Mouse (Mus musculus) macrophage (primary cell): Measurements from ENCODE around the gene Ccdc27. TPM values are rescaled to one million over a fixed set of nuclear protein-coding genes. Genes with fewer than 3 reads are reported as not detected.

ENCODE experiments used
- H3K27ac ChIP-seq: fragments of 350-480 bp; formaldehyde crosslinking; 2 replicates; pipeline ENCODE4 v1.9.0; 2021
- H3K36me3 ChIP-seq: fragments of 350-480 bp; formaldehyde crosslinking; 2 replicates; pipeline ENCODE4 v1.9.0; 2021; ENCODE audit errors: inconsistent target
- H3K4me3 ChIP-seq: fragments of 350-480 bp; formaldehyde crosslinking; 2 replicates; pipeline ENCODE4 v1.9.0; 2021; ENCODE audit errors: inconsistent target
- H3K79me2 ChIP-seq: fragments of 350-480 bp; formaldehyde crosslinking; 2 replicates; pipeline ENCODE4 v1.9.0; 2021; ENCODE audit errors: inconsistent target
- WGBS: methylation state at CpG from one replicate; pipeline ENCODE4 v1.1.7; 2026; ENCODE audit warnings: inconsistent platforms; ENCODE audit not compliant: missing documents; 5-methylcytosine and 5-hydroxymethylcytosine counted together
- polyA plus RNA-seq: library from polyadenylated mRNA; stranded (reverse); fragments of 250-400 nt; gene quantifications from 3 replicates; pipeline ENCODE4 v1.2.4, GENCODE M21; 2018; ENCODE audit warnings: inconsistent platforms

The Ccdc27 gene
- polyA plus RNA-seq, 1 experiment from 2014 or later: not detected

DNA sequence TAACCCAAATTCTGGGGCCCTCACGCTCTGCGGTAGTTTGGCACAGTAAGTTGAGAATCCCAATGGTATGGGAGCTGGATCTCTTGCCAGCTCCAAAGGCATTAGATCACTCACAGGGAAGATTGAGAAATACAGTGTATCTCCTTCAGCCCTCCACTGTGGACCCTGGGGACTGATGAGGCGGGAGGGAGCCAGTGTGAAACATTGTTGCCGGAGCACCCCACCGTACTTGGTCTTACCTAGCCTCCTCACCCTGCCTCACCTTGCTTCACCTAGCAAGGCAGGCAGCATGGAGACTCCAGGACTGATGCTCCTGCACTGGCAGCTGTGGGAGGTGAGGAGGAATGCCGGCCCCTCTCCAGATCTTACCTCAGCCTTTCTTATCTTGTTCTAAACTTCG, 13.0 kb upstream of the Ccdc27 start:
- no peaks in the 10 kb centered on the region for H3K79me2 ChIP-seq
- no peak overlapping the region for H3K27ac ChIP-seq
- no peaks in the 10 kb centered on the region for H3K36me3 ChIP-seq
- H3K4me3 ChIP-seq: no peak overlapping the region
- WGBS: 87% methylated on average over 7 of the region's 7 CpGs

DNA sequence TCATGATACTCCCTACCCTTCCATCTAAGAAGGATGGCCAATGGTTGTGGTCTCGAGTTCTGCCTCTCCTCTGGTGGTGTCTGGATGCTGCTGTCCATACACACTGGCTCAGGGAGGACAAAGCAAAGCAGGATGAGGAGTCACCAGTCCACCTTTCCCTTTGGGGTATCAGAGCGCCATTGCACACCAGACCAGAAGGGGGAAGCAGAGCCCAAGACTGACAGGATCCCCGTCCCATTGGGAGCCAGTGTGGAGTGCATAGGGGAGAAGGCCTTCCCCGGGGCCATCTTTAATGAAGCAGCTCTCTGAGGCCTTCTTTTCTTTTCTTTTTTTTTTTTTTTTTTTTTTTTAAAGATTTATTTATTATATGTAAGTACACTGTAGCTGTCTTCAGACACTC, 10.6 kb upstream of the Ccdc27 start:
- WGBS: 48% methylated on average over 3 of the region's 4 CpGs
- Histone ChIP-seq H3K79me2 (no peaks in the 10 kb centered on the region), H3K27ac (no peak overlapping the region), H3K36me3 (no peaks in the 10 kb centered on the region), H3K4me3 (no peak overlapping the region)

DNA sequence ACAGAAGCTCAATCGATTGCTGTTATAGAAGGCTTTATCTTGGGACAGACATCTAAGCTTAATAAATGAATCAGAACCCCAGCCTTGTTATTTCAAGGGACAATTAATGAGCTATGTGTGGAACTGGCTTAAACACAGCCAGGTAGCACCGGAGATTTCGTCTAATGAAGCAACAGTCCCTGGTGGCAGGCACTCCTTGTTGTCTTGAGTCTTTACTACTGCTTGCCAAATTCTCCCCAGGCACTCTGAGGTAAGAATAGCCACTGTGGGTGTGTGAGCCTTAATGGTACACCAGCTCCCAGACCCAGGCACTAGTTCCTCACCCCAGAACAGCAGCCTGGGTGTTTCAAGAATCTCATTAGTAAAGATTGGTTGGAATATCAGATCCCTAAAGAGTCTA, 8.9 kb upstream of the Ccdc27 start:
- Histone ChIP-seq H3K36me3 (no peaks in the 10 kb centered on the region), H3K79me2 (no peaks in the 10 kb centered on the region), H3K27ac (no peak overlapping the region), H3K4me3 (no peak overlapping the region)
- WGBS: 91% methylated on average over 3 of the region's 3 CpGs

DNA sequence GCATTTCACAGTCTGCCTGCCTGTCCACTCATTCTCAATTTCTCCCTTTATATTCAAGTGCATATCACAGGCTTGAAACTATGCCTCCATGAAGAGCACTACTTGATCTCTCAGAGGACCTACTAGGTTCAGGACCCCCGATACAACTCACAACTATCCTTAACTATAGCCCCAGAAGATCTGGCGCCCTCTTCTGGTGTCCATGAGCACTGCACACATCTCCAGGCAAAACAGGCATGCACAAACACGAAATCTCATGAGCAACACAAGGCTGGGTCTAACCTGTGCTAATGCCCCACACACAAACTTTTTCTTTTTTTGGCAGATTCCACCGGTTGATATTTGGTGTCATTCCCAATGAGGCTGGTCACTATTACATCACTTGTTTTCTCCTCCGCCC, 3.4 kb upstream of the Ccdc27 start:
- 76% methylated on average over 5 of the region's 5 CpGs for WGBS
- Histone ChIP-seq H3K36me3 (no peaks in the 10 kb centered on the region), H3K4me3 (no peak overlapping the region), H3K27ac (no peak overlapping the region), H3K79me2 (no peaks in the 10 kb centered on the region)

DNA sequence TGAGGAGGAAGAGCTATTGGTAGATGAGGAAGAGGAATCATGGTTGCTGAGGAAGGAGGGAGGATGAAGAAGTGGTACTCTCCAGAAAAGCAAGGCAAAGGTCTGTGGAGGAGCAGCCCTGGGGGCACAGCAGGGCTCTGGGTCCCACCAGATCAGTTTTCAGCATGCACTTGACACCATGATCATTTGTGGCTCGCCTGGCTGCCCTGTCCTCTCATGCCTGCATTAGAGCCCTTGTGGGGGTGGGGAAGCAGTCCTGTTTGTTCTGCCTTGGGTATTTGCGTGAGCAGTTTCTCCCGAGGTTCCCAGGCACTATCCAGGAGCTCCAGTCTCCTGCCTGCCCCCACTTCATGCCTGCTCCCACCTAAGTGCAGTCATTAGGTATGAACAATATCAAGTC, 5.4 kb downstream of the Ccdc27 start:
- no peak overlapping the region for H3K4me3 ChIP-seq
- no peak overlapping the region for H3K27ac ChIP-seq
- WGBS: 51% methylated on average over 3 of the region's 3 CpGs
- H3K79me2 ChIP-seq: no peaks in the 10 kb centered on the region
- no peaks in the 10 kb centered on the region for H3K36me3 ChIP-seq

DNA sequence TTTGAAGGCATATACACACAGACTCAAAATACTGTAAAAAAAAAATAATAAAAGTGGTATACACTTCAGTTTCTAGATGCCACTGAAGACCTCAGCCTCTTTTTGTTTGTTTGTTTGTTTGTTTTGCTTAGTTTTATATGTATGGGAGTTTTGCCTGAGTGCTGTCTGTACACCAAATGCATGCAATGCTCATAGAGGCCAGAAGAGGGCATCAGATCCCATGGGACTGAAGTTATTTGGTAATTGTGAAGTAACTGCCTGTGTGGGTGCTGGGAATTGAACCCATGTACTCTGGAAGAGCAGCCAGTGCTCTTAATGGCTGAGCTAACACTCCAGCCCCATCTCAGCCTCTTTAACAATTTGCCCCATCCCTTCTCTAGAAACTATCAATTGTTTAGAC, 13.8 kb downstream of the Ccdc27 start:
- no peak overlapping the region for H3K27ac ChIP-seq
- no peak overlapping the region for H3K4me3 ChIP-seq

DNA sequence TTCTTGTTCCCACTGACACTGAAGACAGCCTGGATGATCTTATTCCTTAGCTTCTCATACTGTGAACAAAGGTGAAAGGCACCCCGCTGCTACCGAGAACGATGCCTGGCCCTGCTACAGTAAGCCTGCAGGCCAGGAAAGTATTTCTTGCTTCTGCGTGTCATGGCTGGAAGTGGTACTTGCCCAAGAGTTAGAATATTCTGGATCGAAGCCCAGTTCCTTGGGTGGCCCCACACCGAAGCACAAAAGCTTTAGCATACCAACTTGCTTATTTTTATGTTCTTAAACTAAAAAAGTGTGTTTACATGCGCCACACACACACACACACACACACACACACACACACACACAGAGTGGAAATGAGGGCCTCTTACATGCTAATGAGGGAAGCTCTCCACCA, 14.4 kb downstream of the Ccdc27 start:
- WGBS: 77% methylated on average over 7 of the region's 7 CpGs
- Histone ChIP-seq H3K4me3 (no peak overlapping the region), H3K27ac (no peak overlapping the region), H3K79me2 (no peaks in the 10 kb centered on the region), H3K36me3 (no peaks in the 10 kb centered on the region)

More for the DNA sequence above, 13.8 kb downstream of the Ccdc27 start:
- Histone ChIP-seq H3K36me3 (no peaks in the 10 kb centered on the region), H3K79me2 (no peaks in the 10 kb centered on the region)

DNA sequence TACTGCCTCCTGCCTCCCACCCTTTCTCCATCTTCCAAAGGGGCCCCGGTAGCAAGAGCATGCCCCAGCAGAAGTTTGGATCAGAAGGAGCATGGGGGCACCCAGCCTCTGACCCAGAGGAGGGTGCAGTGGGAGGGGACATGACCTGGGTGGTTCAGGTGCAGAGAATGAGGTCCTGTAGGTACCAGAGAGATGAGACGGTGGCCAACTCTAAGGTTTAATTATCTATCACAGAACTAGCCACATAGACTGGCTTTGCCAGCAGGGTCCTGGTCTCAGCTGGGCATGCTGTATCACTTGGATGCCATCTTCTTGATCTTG, 16.1 kb downstream of the Ccdc27 start:
- WGBS: 35% methylated on average over 2 of the region's 2 CpGs
- Histone ChIP-seq H3K27ac (no peak overlapping the region), H3K79me2 (no peaks in the 10 kb centered on the region), H3K36me3 (peaks cover under 1% of the 10 kb centered on the region; the same call in 1 of the 2 replicates), H3K4me3 (no peak overlapping the region)

DNA sequence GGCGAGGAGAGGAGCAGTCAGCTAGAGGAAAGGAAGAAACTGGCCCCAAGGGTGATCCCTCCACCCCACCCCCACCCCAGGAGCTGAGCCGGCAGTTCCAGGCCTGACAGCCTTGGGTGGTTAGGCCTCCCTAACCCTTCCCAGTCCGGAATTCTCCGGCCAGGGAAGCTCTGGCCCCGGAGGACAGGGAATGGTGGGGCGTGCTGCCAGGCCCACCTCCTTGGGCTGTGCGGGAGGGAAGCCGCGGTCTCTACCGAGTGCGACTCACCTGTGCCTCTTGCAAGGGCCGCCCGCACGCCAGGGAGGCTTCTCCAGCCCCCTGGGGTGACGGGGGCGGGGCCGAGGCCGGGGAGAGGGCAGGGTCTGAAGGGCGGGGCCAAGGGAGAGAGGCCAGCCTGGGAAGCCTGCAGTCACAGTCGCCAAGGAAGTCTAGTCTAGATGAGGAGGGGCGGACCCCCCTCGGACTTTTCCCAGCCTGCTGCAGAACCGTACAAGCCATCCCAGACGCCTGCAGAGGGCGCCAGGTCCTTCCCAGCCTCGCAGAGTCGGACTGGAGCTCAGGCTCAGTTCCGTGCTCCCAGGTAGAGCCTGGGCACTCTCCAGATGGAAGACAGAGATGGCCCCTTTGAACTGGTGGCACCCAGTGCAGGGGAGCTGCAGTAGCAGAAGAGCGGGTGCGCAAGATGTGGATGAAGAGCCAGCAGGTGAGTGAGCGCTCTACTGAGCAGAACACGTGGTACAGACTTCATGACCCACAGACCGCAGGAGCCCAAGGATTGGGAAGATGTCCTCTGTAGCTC, 16.6 kb downstream of the Ccdc27 start, which contains the start of gene Smim1:
Gene Smim1 (minus strand): TSS at position 590 of the 800 bp plus-strand sequence.
- Histone ChIP-seq H3K4me3 (no peak within 1 kb of the TSS), H3K36me3 (peaks cover 6% of the 10 kb centered on the region; the same call in 1 of the 2 replicates), H3K27ac (no peak within 1 kb of the TSS), H3K79me2 (no peaks in the 10 kb centered on the region)
- 10% methylated on average over 32 of the region's 33 CpGs for WGBS

DNA sequence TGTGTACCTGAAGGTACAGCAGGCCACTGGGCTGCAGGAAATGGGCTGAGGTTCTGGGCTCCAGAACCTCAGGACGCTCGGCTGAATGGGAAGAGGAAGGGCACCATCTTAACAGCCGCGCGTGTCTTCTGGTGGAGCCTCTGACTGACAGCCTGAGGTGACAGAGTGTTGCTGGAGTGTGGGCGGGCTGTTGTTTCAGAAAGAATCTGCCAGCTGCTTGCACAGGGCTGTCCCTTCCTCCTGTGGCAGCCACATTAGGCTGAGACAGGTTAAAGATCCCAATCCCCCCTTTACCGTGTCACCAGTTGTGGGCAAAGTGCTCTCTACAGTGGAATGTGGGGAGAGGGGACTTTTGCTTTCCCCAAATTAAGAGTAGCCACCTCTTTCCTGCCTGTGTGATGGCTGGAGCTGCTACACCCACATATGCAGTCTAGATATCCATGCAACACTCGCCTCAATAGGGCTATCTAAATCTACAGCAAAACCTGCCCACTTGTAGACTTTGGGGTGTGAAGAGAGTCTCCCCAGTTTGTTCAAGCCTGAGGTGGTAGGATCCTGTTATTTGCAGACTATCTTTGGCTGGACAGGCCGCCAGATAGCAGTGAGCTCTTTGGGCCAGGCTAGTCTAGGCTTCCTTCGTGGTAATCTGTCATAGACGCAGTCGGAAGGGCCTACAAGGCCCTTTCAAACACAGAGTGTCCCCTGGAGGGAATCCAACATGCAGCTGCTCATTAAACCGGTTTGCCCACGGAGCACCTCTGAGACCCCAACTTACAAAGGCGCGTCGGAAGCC, 17.6 kb downstream of the Ccdc27 start:
- 66% methylated on average over 17 of the region's 17 CpGs for WGBS
- Histone ChIP-seq H3K79me2 (no peaks in the 10 kb centered on the region; the same call in 1 of the 2 replicates), H3K36me3 (peaks cover 15% of the 10 kb centered on the region), H3K4me3 (no peak overlapping the region), H3K27ac (no peak overlapping the region)

DNA sequence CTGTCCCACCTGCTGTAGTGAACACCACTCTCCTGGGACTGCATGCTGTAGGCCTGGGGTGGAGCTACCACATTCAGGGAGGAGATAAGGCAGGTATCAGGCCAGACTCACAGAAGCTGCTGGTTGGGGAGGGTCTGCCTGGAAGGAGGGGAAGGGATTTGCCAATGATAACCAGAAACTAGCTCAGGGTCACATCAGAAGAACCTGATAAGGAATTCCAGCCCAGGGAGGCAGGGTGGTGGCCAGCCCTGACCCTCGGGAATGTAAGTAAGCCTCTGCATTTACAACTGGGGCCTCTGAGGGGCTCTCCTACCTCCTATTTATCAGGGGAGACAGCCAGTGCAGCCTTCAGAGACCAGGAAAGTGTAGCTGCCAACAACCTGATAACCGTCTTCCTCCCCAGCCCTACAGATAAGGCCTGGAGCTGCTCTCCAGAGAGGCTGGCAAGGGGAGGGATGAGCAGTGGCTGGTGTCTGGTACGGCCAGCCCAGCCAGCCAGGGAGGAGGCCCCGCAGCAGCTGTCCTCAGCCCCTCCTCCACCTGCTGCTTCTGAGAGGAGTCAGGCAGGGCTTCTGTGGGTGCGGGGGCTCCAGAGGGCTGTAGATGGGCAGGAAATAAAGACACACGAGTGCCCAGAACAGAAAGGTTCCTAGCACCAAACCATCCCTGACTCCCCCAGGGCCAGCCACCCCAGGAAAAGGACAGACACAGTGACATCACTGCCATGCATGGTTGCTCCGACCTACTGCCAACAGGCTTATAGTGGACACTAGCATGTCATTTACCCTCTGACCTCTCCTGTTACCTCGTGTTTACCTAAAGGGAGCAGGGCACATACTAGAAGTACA, 18.5 kb downstream of the Ccdc27 start:
- H3K4me3 ChIP-seq: no peak overlapping the region
- H3K79me2 ChIP-seq: no peaks in the 10 kb centered on the region; the same call in 1 of the 2 replicates
- H3K27ac ChIP-seq: no peak overlapping the region
- 46% methylated on average over 8 of the region's 8 CpGs for WGBS
- peaks cover 17% of the 10 kb centered on the region for H3K36me3 ChIP-seq

DNA sequence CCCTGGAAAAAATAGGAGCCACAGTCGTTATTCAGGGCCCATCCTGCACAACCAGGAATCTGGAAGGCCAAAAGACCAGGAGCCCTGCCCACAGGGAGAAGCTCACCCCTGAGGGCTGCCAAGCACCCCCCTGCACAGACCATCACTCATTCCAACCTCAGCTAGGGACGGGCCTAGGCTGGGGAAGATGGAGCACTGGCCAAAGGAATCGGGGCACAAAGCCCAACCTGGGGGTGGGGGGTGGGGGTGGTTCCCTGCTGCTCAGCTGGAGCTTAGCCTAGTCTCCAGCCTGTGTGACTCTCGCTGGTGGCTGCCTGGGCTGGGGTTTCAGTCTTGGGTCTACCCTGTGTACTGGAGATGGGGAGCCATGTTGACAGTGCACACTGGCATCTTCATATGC, 19.6 kb downstream of the Ccdc27 start:
- Histone ChIP-seq H3K27ac (no peak overlapping the region), H3K79me2 (no peaks in the 10 kb centered on the region; the same call in 1 of the 2 replicates), H3K4me3 (no peak overlapping the region), H3K36me3 (peaks cover 28% of the 10 kb centered on the region)
- 66% methylated on average over 4 of the region's 4 CpGs for WGBS

DNA sequence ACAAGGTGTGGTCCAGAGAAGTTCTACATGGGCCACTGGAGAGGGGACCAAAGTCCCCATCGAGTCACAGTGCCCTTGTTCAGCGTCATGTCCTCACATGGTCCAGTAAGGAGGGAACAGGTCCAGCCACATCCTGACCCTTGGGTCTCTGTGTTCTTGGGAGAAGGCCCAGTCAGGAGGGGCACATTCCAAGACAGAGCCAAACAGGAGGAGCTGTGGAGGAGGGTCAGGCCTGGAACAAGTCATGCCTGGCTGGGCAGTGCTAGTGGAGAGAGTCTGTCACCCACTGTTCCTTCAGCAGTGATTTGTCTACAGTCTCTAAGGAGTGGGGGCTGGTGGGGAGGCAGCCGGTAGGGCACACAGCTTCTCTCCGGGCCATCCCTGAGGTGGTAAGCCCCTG, 20.1 kb downstream of the Ccdc27 start:
- Histone ChIP-seq H3K27ac (no peak overlapping the region), H3K79me2 (peaks cover under 1% of the 10 kb centered on the region; the same call in 1 of the 2 replicates), H3K4me3 (no peak overlapping the region), H3K36me3 (peaks cover 30% of the 10 kb centered on the region)
- WGBS: 93% methylated on average over 4 of the region's 4 CpGs

DNA sequence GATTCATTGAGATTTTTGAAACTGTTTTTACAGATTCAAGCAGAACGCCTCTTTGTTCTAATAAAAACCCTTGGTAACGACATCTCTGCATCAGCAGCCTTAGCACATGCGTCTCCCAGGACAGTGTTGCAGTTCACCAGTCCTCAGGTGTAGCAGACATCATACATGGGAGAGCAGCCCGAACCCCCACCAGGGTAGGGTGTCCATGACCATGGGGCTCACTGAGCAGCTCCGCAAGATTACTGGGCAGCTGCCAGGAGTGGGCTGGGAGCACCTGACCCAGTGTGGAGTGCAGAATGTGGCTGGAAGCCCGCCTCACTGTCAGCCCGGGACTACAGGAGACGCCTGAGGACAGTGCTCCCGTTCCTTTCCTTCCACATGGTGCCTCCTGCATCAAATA, 21.0 kb downstream of the Ccdc27 start:
- Histone ChIP-seq H3K27ac (no peak overlapping the region), H3K79me2 (peaks cover 10% of the 10 kb centered on the region; the same call in 1 of the 2 replicates), H3K36me3 (peaks cover 39% of the 10 kb centered on the region), H3K4me3 (no peak overlapping the region)
- WGBS: 94% methylated on average over 9 of the region's 9 CpGs
